Mouse (Mus musculus) heart, postnatal 36 days (tissue): ENCODE measurements at regions not wholly inside any gene's neighbourhood (a gene's known extent, or its start where the extent isn't known, plus 50 kb on each side); places are given as distances from the start of the nearest gene placed in this dataset.
"Not testable (repeated sequence)": the region's sequence is repeated elsewhere in the genome, so short reads cannot be mapped to it uniquely, and the experiment has no call there.

Experiments
- DNase-seq, 2 experiments: peaks; one replicate each; pipeline ENCODE4 v3.0.0; 2021 to 2022
- intact Hi-C: fragments of 180-260 bp; cut with DNase I; formaldehyde crosslinking; loops from one replicate; pipeline ENCODE4 v1.15.1; 2025

DNA sequence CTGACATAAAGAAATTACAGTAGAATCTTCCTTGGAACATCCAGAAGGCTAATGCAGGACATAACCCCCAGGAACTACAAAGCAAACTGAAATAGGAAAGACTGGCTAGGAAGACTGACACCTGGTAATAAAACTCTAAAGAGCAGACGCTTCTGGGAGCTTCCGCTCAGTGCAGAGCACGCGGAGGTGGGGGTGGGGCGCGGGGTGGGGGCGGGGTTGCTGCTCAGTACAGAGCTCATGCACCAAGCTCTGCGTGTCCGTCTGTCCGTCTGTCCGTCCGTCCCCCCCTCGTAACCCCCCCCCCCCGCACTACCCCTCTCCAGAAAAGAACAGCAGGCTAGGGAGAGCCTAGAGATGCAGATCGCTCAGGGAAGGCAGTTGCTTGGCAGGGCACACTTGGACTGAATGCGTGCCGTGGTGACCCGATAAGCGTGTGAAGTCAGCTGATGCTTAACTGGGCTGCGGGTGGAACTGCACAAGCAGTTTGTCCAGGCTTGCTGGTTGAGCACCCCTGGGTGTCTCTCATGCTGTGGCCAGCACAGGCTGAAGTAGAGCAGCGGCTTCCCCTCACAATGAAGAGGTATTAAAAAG, 137.9 kb upstream of the Rapgef5 start:
- DNase-seq: no peak
- intact Hi-C loops: no loop called here

DNA sequence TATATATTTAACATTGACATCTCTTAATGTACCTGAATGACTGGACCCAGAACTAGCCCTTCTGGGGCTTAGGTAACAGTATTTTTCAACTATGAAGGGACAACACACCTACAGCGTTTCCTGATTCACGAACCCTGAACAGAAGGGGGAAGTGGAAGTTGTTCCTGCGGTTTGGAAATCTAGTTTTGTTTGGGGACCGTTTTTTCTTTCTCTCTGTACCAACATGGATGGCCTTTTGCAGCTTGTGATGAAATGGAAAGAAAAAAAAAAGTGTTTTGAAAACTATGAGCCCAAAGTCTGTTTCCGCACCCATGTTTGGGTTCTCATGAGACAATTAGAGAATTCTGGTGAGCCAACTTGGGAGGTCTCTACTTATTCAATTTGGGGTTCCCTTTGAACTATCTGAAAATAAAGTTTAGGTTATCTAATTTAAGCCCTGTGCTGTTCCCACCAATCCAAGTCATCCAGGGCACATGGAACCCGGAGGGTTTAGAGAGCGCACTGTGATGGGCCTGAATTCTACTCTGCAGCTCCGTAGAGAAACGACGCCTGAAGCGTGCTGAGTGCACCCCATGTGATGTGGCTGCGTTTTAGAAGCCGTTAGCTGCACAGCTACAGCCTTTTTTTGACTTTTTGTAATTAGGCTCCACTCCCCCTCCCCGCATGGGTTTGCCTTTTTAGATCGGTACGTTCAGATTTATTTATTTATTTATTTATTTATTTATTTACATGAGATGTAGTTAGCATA, 137.0 kb upstream of the Rapgef5 start:
- no peak for DNase-seq
- intact Hi-C loops: no loop called here

DNA sequence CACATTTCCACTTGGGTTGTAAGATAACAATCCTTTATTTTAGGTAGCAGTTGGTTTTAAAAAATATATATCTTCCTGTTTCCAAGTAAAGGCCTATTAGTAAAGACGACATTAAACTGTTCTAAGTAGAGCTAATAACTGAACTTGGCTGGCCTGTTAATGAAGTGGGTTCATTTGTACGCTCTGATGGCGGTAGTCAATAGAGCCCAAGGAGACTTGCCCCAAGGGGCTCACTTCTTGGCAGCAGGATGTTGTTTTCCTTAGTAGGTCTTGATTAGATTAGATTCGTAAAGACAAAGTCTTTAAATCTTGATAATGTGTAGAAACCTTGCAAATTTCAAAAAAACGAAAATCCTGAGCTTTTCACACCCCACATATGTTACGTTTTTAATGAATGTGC, 135.4 kb upstream of the Rapgef5 start:
- intact Hi-C loops: no loop called here
- DNase-seq: no peak

DNA sequence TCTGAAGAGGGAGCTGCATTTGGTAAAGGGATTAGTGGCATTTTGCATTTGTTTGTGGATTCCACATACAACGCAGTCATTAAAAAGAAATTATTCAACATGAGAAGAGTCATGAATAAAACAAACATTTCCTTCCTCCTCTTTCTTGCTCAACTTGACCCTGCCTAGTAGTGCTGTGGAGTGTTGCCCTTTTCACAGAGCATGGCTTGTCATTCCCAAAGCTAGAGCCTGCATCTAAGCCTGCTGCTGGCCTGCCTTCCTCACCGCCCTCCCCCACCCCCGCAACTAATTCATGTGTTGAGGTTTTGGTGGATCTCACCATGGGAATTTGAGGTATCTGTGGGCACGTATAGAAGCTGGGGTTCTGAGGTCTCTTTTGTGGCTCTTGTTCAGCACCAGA, 133.6 kb upstream of the Rapgef5 start:
- intact Hi-C loops, DNase-seq: not testable (repeated sequence)

DNA sequence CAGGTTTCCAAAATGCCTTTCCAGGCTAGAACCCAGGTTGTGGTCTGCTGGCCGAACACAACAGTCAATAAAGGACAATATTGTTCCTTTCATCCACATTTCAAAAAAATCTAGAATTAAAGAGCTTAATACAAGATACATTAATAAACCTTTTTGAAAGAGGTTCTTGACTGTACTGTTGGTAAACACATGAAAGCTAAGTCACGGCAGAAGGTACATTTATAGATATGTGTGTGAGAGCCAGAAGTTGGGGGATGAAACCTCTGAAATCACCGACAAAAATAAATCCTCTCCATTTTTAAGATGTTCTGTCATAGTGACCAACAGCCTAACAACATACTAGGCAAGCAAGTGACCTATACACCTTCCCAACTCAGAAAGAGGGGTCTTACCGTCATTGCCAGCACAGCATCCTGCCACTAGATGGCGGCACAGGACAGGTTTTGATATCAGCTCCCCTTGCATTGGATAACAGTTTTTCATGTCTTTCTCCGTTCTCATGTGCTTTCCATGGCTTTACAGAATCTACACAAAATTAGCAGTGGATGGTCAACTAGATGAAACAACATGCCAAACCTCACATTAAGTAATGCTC, 131.1 kb upstream of the Rapgef5 start:
- peak; percentile 76 to 85 for DNase-seq
- intact Hi-C loops: loop anchor here (1.0 to 2.0 kb wide), 2 partner anchors 384 to 468 kb away; no protein-coding TSS in a partner anchor

DNA sequence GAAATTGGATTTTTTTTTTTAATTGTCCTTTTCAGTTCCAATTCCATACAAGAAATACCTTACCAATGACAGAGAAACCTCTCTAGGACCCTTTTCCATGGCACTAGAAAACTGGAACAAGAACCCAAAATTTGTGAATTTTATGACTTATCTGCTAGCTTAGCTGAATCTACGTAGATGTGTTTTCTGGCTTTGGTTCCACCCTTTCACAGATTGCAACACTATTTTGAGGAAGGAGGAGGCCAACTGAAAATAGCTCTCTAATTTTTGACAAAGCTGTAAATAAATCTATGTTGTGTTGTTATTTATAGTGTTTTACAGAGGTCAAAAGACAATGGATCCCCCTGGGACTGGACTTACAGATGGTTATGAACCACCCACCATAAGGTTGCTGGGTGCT, 130.6 kb upstream of the Rapgef5 start:
- intact Hi-C loops: loop anchor here (1.0 to 2.0 kb wide), 2 partner anchors 384 to 467 kb away; no protein-coding TSS in a partner anchor
- DNase-seq: no peak

DNA sequence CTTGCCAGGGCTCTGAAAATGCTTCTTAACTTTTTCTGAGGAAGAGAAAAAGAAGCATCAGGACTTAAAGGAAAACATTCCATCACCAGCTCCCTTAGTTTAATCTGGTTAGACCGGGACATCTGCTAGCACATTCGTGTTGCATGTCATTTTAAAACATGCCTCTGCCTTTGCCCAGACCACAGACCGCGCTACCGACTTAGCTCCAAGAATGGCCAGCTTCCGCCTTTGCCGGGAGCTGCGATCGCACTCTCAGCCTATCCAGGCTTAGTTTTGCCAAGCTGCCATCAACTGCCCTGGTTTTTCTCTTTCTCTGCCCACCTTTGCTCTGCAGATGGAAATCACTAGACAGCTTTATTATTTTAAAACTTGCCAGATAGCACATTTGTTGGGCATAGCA, 129.3 kb upstream of the Rapgef5 start:
- DNase-seq: no peak
- intact Hi-C loops: no loop called here

DNA sequence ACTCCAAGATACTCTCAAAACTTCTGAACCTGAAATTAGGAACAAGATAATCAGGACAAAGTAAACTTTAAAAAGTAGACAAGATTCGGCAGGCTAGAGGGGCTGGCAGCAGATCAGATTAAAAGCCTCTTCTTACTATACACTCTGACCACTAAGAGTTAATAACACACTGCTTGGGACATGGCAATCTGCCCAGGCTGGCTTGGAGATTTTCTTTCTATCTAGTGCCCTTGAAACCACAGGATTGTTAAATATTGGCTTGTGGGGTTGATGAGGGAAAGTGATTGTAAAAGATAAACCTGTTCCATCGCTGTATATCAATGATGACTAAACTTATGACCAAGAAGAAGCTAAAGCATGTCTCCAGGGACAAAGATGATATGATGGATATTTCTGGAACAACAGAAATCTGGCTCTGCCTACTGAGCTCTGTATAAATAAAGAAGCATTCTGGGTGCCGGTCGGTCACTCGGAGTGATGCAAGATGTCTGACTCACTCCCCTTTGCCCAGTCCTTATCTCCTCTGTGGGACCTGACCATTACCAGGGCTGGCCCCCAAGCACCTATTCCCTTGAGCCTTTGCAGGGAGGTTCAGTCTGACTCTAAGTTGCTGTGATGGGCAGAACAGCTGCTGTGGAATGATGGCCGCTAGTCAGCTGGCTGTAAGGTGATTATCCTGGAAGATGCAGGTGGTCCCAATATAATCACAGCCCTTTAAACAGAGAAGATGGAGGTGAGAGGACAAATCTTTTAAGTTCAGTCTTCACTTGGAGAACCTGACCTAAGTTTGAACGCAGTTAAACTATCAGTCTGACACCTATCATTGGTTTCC, 126.5 kb upstream of the Rapgef5 start:
- intact Hi-C loops: no loop called here
- no peak for DNase-seq

DNA sequence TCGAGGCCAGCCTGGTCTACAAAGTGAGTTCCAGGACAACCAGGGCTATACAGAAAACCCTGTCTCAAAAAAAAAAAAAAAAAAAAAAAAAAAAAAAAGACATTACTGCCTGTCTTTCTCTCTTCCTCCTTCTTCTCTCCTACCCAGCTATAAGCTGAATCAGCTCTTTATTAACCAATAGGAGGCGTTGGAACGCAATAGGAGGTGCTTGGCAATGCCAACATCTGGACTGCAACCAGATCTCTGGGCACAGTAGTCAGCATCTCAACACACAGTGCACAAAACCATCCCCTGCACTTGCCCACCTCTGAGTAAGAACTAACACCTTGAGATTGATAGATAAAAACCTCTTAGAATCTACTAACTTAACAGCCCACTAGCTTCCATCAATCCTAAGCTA, 118.8 kb upstream of the Rapgef5 start:
- no peak for DNase-seq
- intact Hi-C loops: no loop called here

DNA sequence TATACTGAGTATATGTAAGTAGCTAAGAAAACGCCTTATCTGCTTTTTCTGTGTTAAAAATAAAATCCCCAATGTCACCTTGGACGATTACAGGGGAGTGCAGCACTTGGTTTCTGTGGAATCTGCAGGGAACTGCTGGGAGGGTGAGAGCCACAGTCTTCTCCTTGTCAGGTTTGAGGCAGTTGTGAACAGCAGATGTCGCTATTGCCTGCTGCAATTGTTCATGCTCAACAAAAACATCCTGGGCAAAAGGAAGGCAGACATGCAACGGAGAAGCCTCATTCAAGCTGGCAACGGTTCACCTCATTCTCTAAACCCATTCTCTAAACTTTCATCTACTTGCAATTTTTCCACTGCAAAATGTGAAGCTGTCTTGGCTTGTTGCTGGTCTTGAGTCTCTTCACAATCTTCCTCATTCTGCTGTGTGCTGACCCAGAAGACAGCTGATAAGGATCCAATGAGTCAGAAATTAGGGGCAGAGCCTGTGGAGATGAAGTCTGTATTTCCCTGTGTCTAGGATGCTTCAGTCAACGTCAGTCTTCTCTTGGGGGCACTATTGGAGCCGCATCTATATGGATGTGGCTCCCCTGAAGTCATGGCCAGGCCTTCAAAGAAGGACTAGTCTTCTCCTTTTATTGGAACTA, 112.6 kb upstream of the Rapgef5 start:
- DNase-seq: peak; percentile 77 to 79

DNA sequence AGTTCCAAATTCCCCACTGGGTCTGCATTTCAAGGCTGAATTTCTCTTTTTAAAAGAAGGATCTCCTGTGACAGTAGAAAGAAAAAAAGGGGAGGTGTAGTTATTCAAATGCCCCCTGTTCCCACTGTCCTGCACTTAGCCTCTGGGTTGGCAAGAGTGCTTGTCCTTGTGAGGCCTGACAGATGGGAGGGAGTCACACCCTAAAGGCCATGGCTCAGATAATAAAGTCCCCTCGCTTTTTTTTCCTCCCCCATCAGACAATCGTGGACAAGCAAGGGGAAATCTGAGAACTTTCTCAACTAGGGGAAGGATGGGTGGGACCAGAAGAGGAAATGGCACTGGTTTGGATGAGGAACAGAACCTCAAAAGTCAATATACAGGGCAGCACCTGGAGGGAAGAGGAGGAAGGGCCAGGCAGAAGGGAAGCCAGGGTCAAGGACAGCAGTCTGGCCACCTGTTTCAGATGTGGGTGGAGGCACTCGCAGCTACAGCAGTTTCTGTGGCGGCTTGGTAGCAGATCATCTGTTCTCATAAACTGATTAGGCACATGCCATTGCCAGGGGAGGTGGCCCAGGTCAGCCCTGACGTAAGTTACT, 112.0 kb upstream of the Rapgef5 start:
- intact Hi-C loops: loop anchor here (5.0 kb wide), 1 partner anchor 448 kb away; no protein-coding TSS in a partner anchor
- peak in 1 of 2 experiments; percentile 18 for DNase-seq

More for the DNA sequence above, 112.6 kb upstream of the Rapgef5 start:
- intact Hi-C loops: loop anchor here (1.0 to 5.0 kb wide), 3 partner anchors 183 to 449 kb away; no protein-coding TSS in a partner anchor

DNA sequence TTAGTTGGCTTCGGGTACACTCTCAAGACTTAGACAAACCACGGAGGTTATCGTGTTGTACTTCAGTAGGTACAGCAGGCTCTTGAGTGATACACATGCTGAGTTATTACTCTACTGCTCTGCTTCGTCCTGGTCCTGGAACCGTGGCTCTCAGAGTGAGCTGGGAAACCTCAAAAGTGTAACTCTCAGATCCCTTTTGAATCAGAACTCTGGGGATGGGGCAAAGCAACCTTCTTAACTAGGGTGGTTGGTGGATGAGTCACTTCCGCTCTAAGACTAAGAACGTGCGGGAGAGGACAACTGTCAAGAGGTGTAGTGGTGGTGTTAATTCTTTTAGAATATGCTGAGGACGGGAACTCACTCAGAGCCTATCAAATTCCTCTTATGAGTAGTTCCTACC, 109.4 kb upstream of the Rapgef5 start:
- DNase-seq: no peak
- intact Hi-C loops: no loop called here

DNA sequence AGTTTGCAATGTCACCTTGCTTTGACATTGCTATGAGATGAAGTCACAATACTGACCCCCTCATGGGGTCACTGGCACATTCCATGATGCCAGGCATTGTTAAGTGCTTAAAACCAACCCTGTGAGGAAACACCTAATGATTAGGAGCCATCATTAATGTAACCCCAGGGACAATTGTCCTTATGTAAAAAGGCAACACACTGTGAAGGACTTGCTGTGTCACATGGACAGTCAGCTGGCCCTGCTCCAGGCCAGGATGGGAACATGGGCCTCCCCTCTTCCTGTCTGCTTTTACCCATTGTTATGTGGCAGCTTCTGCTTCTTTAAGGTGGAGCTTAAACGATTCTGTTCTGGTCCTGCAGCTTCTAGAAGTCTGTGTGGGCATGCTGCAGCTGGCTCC, 105.7 kb upstream of the Rapgef5 start:
- intact Hi-C loops: no loop called here
- DNase-seq: peak in 1 of 2 experiments; percentile 28

DNA sequence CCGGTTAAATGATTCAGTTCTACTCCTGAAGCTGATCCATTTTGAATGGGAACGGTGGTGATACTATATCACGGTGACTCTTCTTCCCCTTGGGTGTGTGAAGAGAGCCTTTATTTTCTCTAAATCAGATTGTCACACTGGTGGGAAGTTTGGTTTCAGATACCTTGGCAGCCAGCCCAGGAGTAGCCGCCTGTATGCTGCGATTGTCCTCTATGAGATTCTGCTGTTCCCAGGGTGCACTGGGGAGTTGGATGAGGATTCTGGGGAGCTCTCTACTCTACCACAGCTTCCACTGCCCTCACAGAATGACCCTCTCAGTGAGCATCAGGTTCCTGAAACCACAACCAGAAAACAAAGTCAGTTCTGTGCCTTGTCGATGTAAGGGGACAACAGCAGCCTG, 104.0 kb upstream of the Rapgef5 start:
- intact Hi-C loops: no loop called here
- peak; percentile 44 to 53 for DNase-seq

DNA sequence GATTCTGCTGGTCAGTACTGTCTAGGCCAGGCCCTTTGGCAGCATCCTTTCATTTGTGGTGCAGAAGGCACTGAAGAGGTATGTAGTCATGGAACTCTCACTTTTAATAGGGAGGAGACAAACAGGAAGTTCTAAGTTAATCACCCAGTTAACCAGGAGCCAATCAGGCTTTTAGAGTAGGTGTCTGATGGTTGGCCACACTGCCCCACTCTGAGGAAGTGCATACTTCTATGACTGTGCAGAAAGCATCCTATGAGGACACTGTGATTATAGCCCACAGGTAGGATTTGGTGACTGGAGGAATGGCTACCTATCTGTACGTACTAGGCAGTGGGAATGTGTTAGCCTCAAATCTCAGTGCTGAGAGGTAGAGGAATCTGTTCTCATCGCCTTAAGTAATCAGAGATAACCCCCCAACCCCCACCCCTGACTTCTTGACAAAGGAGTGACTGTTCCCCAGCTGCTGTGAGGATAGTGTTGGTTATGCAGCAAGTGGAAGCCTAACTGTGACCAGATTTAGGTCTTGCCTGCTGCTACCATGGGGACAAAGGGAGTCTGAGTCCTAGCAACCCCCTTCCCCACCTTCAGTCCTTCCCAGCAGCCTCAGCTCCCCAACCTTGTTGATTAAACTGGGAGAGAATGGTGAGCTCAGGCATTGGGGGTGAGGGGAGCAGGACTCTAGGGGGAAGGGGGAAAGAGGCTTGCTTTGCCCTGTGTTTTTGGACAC, 103.3 kb upstream of the Rapgef5 start:
- intact Hi-C loops: no loop called here
- no peak for DNase-seq

DNA sequence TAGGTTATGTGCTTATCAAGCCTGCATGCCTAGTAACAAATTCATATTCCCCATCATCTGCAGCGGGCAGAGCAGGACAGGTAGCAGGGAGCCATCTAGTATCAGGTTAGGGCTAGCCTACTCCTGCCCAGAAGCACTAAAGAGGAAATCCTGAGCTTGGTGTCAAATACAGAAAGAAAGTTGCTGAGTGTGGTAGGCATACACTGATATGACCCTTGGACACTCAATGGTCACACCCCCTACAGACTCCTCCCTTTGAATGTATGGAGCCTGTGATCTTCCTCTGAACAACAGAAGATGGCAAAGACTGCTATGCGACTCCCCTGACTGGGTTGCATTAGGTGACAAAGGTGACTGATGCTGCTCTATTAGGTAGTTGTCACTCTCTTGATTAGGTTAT, 102.3 kb upstream of the Rapgef5 start:
- intact Hi-C loops: no loop called here
- DNase-seq: no peak

DNA sequence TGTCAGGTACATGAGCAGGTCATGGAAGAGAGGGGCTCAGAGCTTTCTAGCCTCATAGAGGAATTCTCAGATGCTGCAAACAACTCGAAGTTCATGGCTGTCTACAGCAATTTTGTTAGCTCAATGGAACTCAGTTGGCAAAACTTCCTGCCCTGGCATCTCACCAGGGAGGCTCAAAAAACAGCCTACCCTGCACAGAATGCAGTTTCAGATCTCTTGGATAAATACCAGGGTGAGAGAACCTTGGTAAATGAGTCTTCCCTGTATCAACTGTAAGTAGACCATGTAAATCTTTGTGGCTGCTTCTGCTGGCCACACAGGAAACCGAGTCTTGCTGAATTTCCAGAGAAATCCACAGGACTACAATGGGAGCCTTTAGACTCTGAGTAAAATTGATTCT, 101.1 kb upstream of the Rapgef5 start:
- intact Hi-C loops: no loop called here
- no peak for DNase-seq

DNA sequence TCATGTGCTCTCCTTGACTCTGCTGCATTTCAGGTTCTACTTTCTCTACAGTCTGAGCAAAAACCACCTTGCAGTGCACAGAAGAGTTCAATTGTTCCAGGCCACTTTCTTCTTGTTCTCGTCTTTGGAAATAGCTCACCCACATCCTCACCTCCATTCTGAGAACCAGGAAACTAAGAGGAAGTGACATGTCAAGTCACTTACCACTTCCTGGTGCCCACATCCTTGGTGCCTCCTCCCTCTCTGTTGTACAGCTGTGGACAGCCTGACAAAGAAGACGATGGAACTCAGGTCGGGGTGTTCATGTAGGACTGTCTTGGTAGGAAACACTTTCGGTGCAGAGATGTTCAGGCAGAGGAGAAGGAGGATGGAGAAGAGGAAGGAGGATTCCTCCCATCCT, 98.3 kb upstream of the Rapgef5 start:
- intact Hi-C loops: no loop called here

DNA sequence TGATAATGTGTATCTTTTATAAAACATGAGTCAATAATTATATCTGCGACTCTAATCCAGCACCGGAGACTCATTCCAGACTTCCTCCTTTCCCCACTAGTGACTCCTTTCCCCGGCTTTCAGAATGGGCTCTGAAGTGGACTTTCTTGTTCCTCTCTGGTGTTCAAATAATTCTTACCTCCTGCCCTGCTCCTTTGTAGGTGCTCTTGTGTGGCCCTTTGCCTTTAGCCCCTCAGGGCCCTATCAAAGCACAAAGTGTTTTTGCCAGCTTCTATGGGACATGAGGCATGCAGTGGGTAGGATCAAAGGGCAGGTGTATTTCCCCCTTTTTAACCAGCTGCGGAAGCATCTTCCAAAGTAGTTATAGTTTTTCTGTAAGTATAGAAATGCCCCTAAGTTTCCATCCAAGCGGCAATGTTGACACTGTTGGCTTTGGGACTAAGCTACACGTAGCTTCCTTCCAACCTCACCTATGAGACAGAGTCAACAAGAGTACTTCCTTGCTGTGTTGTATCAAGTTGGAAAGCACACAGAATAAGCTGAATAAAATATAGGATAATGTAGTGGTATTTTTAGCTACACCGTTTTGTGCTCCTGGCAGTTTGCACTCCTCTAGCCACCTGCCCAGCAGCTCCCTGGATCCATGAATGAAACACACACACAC, 93.8 kb upstream of the Rapgef5 start:
- intact Hi-C loops: no loop called here
- DNase-seq: no peak

More for the DNA sequence above, 98.3 kb upstream of the Rapgef5 start:
- DNase-seq: no peak
